Mouse (Mus musculus): ENCODE results near the gene Acnat2.

DNA sequence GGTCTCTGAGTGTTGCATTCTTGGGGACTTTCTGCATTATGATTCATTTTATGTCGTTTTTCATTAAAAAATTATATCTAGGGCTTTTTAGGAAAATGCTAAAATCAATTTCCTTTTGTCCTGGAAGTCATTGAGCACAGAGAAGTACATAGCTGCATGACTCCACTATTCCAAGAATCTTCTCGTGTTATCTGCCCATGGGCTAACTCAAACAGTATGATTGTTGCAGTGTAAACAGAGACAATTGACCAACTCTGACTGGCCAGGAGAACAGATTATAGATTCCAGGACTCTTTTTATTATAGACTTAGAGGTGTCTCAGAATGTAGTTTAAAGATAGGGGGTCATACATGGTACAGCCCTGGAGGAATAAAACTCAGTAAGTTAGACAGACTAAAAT lies 21.1 kb downstream of the Acnat2 start:
- no peak for TF ChIP-seq CTCF (conservative IDR thresholded peaks at IDR 0.05 in 1 of 2, IDR thresholded peaks at IDR 0.05 in 1 of 2; ENCODE audit: low read depth in 2 of 2, low read length in 2 of 2)
- TF ChIP-seq ZNF384 (IDR thresholded peaks at IDR 0.05; ENCODE audit: low read depth, low read length): no peak
- no peak for TF ChIP-seq E2F4 (IDR thresholded peaks at IDR 0.05; ENCODE audit: insufficient replicate concordance, low read depth, low read length)
- TF ChIP-seq POLR2AphosphoS2 (IDR thresholded peaks at IDR 0.05; ENCODE audit: low read depth, low read length): no peak
- TF ChIP-seq ZC3H11A (IDR thresholded peaks at IDR 0.05; ENCODE audit: low read depth, low read length): no peak

All from CH12.LX (cell line).